Mouse (Mus musculus): Measurements from ENCODE around the gene Il1f5. TPM values are rescaled to one million over a fixed set of nuclear protein-coding genes. Genes with fewer than 3 reads are reported as not detected.

Gene Il1f5
- polyA plus RNA-seq, 1 experiment from 2014 or later, result not detected

GRCm38 (mm10) chr2:24316919-24317318 lies 40.2 kb downstream of the Il1f5 start:
- H3K4me3 ChIP-seq (ENCODE audit: low read depth, low read length), result no peak overlapping the region
- no peak overlapping the region for H3K9ac ChIP-seq (ENCODE audit: low read depth, low read length)
- no peak overlapping the region for H3K4me2 ChIP-seq (ENCODE audit: low read length)
- no peaks in the 10 kb centered on the region for H3K36me3 ChIP-seq (ENCODE audit: control insufficient read depth, insufficient read depth, low read length)
- H3K27me3 ChIP-seq (ENCODE audit: control insufficient read depth, insufficient read depth, low read depth, low read length), result no peaks in the 10 kb centered on the region
- no peaks in the 10 kb centered on the region for H3K4me1 ChIP-seq (ENCODE audit: control insufficient read depth, insufficient read depth, low read length)
- H3K9me3 ChIP-seq (replicated peaks; ENCODE audit: control insufficient read depth, low read length, poor library complexity, severe bottlenecking), result no peaks in the 10 kb centered on the region
- no peak overlapping the region for H3K27ac ChIP-seq (ENCODE audit: low read length)
- WGBS, result 83% methylated on average over 1 of the region's 1 CpGs
- no peak for ATAC-seq

GRCm38 (mm10) chr2:24317919-24318598 lies 41.3 kb downstream of the Il1f5 start:
- 82% methylated on average over 4 of the region's 4 CpGs for WGBS
- H3K9ac ChIP-seq (ENCODE audit: low read depth, low read length), result no peak overlapping the region

More at GRCm38 (mm10) chr2:24317919-24318598, 41.3 kb downstream of the Il1f5 start:
- Histone ChIP-seq H3K36me3 (ENCODE audit: control insufficient read depth, insufficient read depth, low read length) (no peaks in the 10 kb centered on the region), H3K9me3 (replicated peaks; ENCODE audit: control insufficient read depth, low read length, poor library complexity, severe bottlenecking) (no peaks in the 10 kb centered on the region), H3K4me3 (ENCODE audit: low read depth, low read length) (no peak overlapping the region), H3K27me3 (ENCODE audit: control insufficient read depth, insufficient read depth, low read depth, low read length) (no peaks in the 10 kb centered on the region), H3K4me1 (ENCODE audit: control insufficient read depth, insufficient read depth, low read length) (no peaks in the 10 kb centered on the region), H3K27ac (ENCODE audit: low read length) (no peak overlapping the region), H3K4me2 (ENCODE audit: low read length) (no peak overlapping the region)
- no peak for ATAC-seq

Other genes starting within 250 kb of the Il1f5 start
- 9.8 and 13.4 TPM in 2 replicates for gene Hnmt, start 227.6 kb upstream of the Il1f5 start, polyA plus RNA-seq (2015; fragmentation: Nextera tagmentation; extraction: Ambion mirVana)
- gene Tbpl2, start 180.4 kb upstream of the Il1f5 start, polyA plus RNA-seq (2015; fragmentation: Nextera tagmentation; extraction: Ambion mirVana), result not detected in 2 replicates
- gene Il1f8, start 123.8 kb upstream of the Il1f5 start, polyA plus RNA-seq (2015; fragmentation: Nextera tagmentation; extraction: Ambion mirVana), result not detected in 2 replicates
- not detected in 2 replicates for gene Il1f9, start 90.5 kb upstream of the Il1f5 start, polyA plus RNA-seq (2015; fragmentation: Nextera tagmentation; extraction: Ambion mirVana)
- not detected in 2 replicates for gene Il1f6, start 61.5 kb upstream of the Il1f5 start, polyA plus RNA-seq (2015; fragmentation: Nextera tagmentation; extraction: Ambion mirVana)
- not detected in 2 replicates for gene Il1f10, start 14.2 kb downstream of the Il1f5 start, polyA plus RNA-seq (2015; fragmentation: Nextera tagmentation; extraction: Ambion mirVana)
- gene Il1rn, start 59.9 kb downstream of the Il1f5 start, polyA plus RNA-seq (2015; fragmentation: Nextera tagmentation; extraction: Ambion mirVana), result not detected in 2 replicates
- gene Psd4, start 90.6 kb downstream of the Il1f5 start, polyA plus RNA-seq (2015; fragmentation: Nextera tagmentation; extraction: Ambion mirVana), result 0.36 and 0.68 TPM in 2 replicates
- gene Pax8, start 198.6 kb downstream of the Il1f5 start, polyA plus RNA-seq (2015; fragmentation: Nextera tagmentation; extraction: Ambion mirVana), result 3.0 and 3.7 TPM in 2 replicates